Mouse (Mus musculus): ENCODE results near the gene Ugcg.

DNA sequence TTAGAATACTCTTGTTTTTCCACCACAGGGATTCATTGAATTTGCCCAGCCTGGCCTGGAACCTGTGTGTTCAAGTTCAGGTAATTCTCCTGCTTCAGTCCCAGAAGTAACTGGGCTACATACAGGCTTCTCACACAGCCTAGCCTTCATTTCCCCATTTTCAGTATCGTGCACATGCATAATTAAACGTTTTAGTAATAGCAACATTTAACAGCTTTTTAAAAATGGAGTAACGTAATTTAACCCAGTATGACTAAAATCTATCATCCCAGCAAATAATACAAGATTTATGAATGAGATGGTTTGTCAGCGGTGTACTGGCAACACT lies 619 bp upstream of the Ugcg start:
- TF ChIP-seq CTCF (conservative IDR thresholded peaks at IDR 0.05; ENCODE audit: low read length) (no peak), NANOG (IDR thresholded peaks at IDR 0.05; ENCODE audit: borderline replicate concordance, low read length) (no peak)

Measured in E14TG2a.4 (cell line).